Mouse (Mus musculus): ENCODE measurements around the gene Pycr1. TPM values are rescaled to one million over a fixed set of nuclear protein-coding genes. Genes with fewer than 3 reads are reported as not detected.
"Not testable (repeated sequence)": the region's sequence is repeated elsewhere in the genome, so short reads cannot be mapped to it uniquely, and the experiment has no call there.

The Pycr1 gene
- 10 to 100 TPM; 27.6 to 29.0 TPM for total RNA-seq (2021)
- long read RNA-seq, experiment 1, transcript Pycr1-201 (8 exons, 1,861 nt): major isoform, 21 of 63 reads
- long read RNA-seq, experiment 1, partial matches to known transcripts: 14 of 63 reads
- long read RNA-seq, experiment 1, other reads (novel, unspliced or antisense): 25 of 63 reads
- long read RNA-seq, experiment 2, transcript Pycr1-201 (8 exons, 1,861 nt): major isoform, 29 of 68 reads
- long read RNA-seq, experiment 2, partial matches to known transcripts: 20 of 68 reads
- long read RNA-seq, experiment 2, other reads (novel, unspliced or antisense): 17 of 68 reads

DNA sequence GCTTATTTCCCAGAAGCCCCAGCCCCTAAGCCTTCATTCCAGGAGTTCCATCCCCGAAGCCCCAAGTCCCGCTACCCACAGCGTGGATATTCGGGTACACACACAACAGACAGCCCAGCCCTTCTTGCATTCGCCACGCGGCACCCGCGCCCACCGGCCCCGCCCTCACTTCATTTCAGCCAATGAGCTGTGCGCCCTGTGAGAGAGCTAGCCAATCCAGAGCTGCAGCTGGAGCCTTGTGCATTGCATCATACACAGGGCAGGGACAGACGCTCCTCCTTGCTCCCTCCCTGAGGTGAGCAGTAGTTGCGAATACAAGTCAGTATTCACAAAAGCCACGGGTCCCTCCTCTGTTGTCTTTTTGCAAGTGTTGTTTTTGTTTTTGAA is at the start of gene Pycr1:
Gene Pycr1 (minus strand): TSS at position 169 of the 387 bp plus-strand sequence.
- peak; percentile 85 to 93 for DNase-seq (ENCODE audit: low spot score in 2 of 2)

DNA sequence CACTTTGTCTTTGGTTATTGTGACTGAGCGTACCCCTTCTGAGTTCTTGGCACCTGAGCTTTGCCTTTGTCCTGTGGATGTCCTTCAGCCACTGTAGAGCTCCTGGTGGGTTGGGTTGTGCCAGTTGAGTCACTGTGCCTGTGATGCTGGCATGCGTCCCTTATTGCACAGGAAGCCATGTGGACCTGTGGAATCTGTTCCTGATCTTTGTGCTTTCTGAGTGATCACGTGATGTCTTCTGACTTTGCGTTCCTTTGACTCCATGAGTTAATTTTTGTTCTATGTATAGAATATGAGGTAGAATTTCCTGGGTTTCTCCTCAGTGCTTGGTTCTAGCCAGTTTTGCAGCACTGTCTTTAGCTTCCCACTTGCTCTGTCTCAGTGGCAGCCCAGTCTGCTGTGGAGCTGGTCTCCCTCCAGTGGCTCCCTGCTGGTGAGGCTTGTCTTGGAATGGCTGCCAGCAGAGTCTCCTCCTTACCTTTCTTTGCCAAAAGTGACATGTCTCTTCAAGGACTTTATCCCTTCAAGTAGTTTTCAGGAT is 49.0 kb upstream of the Pycr1 start:
- no peak for DNase-seq (ENCODE audit: low spot score in 2 of 2)

DNA sequence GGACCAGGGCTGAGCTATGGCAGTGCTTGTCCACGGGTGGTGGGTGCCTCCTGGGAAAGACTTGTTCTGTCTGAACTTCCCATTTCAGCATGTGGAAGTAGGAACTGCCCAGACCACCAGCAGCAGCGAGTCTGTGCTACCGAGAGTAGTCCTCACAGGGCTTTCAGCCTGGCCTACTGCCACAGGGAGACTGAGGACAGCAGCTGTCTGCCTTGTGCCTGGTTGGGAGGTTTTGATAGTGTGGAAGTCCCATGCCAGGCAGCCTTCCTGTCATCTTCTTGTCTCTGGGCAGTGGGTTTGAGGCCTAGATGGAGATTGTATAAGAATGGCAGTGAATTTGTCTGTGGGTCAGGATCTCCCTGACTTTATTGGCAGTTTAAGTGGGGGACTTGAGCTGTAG is 45.8 kb upstream of the Pycr1 start:
- DNase-seq (ENCODE audit: low spot score in 2 of 2): no peak

DNA sequence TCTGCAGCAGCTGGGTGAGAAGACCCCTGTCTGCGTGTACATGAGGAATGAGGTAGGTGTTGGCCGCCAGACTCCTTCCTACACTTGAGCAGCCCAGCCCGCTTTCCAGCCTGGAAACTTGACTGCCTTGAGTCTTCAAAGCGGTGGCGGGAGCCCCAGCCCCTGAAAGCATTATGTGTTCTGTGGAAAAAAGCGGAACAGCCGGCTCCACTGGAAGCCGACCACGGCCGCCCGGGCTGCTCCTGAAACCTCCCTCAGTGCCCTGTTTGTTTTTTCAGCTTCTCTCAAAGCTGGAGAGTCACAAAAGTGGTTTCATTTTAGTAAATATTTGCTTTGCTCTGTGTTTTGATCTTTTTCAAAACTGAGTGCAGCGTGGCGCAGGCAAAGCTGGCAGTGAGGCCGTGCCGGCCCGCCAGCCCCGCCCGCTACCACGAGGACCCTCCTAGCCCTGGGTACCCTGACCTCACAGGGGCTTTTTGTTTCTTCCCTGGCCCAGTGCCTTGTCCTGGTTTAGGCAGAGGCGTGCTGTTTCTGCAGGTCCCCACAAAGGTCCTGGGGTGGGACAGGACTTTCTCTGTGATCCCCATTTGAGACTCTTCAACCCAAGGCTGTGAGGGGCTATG is 43.2 kb upstream of the Pycr1 start:
- no peak for DNase-seq (ENCODE audit: low spot score in 2 of 2)

DNA sequence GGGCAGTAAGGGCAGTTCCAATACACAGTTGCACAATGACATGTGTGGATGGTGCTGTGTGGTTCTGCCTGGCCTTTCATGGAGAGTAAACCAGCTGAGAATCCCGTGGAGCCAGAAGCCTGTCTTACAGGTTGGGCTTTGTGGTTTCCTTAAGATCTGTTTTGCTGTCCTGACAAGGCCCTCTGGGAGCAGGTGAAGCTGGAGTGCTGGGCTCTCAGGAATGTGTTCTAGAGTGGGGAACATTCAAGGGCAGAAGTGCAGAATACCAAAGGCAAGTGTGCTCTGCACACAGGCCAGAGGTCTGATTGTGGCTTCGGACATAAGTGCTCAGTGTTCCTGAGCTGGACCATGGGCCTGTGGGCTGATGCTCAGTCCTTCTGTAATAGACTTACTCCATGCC is 41.1 kb upstream of the Pycr1 start:
- DNase-seq (ENCODE audit: low spot score in 2 of 2): no peak

DNA sequence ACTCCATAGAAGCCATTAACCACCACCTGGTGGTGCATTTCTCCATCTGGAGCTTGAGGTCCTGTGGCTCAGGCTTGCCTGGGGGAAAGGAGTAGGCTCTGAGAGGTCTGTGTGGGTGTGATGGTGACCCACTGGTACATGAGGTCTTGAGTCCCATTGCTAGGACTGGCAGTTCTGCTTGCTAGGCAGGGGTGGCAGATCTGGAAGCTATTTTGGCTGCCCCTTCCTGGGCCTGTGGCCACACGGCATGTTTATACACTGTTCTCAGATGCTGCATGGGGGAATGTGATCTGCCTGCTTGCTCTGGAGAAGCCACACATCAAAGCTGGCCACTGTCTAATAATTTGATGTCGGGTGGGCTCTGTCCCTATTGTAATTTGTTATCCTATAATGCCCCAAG is 40.5 kb upstream of the Pycr1 start:
- DNase-seq (ENCODE audit: low spot score in 2 of 2): no peak

DNA sequence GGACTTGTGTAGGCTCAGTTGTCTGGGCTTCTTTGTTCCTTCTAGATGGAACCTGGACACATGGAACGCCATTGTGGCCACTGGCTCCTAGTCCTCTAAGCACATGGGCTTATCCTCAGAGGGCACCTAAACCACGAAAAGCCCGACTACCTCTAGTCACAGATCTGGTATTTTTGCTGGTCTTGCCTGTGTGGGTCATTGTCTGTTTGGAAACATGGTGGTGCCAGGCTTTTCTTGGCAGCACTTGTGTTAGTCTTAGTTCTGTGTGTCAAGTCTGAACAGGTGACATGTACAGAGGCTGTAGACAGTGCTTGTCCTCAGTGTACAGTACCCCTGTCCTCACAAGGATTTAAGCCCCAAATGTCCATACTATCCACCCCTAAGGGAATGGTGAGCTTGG is 40.0 kb upstream of the Pycr1 start:
- DNase-seq (ENCODE audit: low spot score in 2 of 2): no peak

DNA sequence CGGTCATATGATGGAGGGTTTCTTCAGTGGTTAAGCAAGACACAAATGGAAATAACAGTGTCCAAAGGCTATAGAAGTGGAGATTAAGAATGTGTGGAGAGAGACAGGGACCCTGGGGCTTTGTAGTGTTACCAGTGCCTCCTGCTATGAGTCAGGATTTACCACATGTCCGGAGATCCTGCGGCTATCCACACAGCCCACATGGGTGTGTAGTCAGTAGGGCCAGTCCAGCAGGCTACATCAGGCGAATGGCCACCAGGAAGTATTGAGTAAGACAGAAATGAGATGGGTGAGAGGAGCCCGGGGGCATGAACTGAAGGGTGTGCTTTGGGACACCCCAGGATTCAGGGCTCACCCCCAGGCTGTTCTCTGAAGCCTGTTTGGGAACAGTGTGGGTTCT is 39.1 kb upstream of the Pycr1 start:
- no peak for DNase-seq (ENCODE audit: low spot score in 2 of 2)

DNA sequence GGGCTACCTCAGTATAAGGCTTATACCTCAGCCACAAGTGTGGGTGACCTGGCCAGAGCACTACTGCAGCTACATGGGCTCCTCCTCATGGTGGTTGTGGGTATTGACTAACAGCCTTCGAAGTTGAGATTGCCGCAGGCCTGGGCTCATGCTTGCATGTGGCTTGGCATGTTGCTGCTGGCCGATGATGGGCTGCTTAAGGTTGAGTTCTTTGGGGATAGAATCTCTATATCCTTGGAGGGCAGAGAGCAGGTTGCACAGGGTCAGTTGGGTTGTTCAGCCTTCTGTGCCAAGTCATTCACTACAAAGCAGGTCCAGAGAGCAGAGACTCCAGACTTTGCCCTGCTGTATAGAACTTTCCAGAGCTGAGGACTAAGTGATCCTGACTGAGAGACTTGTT is 36.3 kb upstream of the Pycr1 start:
- DNase-seq (ENCODE audit: low spot score in 2 of 2): no peak

DNA sequence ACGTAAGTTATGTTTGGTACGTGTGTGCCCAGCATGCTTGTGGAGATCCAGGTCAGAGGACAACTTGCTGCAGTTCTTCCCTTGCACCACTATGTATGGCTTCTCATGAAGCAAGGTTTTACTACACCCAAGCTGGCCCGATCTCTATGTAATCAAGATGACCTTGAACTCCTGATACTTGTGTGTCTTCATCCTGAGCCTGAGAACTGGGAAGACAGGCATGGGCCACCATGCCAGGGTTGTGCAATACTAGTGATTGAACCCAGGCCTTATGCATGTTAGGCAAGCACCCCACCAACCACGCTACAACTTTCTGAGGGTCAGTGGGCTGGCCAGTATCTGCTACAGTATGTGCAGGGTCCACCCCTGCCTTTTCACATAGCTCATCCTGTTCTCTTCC is 33.4 kb upstream of the Pycr1 start:
- no peak for DNase-seq (ENCODE audit: low spot score in 2 of 2)

DNA sequence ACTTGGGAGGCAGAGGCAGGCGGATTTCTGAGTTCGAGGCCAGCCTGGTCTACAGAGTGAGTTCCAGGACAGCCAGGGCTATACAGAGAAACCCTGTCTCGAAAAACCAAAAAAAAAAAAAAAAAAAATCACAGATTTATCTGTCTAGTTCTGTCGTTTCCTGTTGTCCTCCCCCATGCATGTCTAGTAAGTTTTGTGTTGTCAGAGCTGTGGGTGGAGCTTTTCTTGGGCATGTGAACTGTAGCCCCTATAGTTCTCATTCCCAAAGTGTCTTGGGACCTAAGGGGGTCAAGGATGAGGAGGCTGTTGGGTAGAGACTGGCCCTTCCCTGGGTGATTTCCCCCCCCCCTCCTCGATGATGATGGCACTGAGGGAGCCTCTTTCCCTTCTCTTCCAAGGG is 32.3 kb upstream of the Pycr1 start:
- not testable (repeated sequence) for DNase-seq (ENCODE audit: low spot score in 2 of 2)

DNA sequence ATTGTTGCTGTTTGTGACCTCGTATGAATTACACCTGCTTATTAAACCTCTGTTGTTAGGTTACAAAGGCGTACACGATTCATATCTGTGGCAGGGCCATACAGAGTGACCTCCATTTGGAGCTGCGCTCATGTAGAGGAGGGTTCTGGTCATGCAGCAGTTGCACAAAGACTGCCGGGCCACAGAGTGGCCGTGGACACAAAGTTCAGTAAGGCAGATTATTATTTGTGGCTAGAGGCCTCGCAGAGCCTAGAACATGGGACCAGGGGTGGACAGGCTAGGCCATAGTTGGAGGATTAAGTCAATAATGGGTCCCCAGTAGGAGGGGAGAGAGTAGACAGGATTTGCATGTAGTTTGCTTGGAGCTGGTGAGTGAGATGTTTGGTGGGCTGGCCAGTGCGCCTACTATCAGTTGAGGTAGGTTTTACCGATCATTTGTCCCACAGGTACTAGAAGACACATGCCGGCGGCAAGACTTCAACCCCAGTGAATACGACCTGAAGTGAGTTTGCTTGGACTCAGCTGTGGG is 30.1 kb upstream of the Pycr1 start:
- no peak for DNase-seq (ENCODE audit: low spot score in 2 of 2)

DNA sequence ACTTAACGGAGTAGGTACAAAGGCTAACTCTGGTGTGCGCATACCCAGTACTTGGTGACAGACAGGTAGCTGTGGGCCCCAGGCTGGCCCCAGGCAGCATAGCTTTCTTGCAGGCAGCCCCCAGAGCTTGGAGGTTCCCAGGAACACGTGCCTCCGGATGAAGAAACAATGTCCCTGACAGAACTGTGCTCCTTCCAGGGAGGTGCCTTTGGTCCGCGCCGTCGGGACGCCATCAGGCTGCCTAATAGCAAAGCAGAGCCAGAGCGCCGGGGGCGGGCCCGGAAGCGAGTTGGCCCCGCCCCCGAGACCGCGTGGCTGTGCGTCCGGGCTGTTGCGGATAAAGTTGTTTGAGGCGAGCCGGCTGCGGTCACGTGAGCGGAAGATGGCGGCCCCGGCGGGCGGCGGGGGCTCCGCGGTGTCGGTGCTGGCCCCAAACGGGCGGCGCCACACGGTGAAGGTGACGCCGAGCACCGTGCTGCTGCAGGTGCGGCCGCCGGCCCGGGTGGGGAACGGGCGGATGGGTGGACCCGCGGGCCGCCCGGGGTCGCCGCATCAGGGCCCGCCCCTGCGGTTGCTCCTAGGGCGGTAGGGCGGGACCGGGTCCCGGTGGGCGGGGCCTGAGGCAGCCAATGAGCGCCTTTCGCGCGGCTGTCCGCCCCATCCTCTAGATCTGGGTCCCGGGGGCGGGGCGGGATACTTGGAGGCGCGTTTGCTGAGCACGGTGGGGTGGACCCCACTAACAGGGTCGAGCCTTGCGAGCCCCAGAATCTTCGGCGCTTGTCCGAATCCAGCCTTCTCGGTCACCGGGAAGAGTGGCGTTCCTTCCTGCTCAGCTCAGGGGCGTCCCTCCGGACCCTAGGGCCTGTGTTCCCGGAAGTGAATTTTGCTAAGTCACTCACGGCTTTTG is 29.4 kb upstream of the Pycr1 start, which contains the start of gene Aspscr1:
Gene Aspscr1 (plus strand): TSS at position 287 of the 907 bp plus-strand sequence.
- peak; percentile 97 to 99 for DNase-seq (ENCODE audit: low spot score in 2 of 2)

DNA sequence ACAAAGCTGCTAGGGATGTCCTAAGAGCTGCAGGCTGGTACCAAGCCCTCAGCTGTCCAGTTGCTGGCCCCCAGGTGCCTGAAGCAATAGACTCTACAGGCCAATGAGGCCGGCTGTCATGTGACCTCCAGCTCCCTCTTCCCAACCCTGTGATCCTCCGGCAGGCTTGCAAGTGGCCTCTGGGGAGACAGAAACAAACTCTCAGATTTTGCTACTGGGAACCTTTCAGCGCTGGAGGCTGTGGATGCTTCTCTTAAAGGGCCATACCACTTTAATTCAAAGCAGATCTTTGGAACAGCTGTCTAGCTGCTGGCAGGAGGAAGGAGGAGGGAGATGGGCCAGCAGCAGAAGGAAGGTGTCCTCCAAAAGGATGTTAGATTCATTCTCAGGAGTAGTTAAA is 23.0 kb upstream of the Pycr1 start:
- no peak for DNase-seq (ENCODE audit: low spot score in 2 of 2)

DNA sequence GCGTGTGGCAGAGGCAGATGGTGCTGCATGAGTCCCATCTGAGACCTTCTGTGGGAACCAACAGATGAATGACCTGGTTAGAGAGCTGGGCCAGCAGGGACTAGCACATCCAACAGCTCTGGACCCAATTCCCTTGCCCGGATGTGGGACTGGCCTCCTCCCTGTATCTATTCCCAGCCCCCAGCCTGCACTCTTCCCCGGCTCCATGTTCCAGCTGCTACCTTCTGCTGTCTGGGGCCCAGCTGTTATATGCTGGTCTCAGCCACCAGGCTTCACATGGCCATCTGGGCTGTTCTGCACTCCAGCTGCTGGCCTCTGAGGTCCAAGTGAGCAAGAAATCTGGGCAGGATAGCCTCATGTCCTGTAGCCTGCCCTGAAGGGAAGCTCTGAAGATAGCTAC is 21.8 kb upstream of the Pycr1 start:
- no peak for DNase-seq (ENCODE audit: low spot score in 2 of 2)

DNA sequence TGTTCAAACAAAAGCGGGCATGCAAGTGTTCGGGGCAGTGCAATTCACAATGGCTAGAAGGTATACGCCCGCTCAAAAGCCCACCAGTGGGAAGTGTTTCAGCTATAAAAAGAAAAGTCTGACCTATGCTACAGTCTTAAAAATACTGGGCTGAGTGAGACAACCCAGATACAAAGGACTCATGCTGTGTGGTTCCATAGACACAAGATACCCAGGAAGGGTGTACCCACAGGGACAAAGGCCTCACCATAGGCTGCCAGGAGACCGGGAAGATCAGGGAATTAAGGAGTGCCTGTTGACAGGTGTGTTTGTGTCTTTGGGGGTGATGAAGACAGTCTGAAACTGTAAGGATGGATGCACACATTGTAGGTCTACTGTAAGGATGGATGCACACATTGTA is 20.1 kb upstream of the Pycr1 start:
- no peak for DNase-seq (ENCODE audit: low spot score in 2 of 2)

DNA sequence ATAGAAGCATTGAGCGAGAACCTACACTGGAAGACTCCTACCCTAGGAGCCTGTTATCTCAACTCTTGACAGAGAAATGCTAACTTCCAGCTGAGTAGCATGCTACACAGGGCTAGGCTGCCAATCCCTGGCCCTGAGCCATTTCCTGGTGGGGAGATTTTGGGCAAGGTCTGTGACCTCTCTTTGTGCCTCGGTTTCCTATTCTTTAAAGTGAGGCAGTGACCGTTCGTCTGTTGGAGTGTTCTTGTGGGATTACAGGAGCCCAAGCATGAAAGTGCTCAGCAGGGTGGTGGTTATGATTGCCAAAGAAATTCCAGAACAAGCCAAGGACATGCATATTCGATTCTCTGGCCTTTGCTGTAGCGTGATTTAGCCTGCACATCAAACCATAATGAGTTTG is 19.2 kb upstream of the Pycr1 start:
- DNase-seq (ENCODE audit: low spot score in 2 of 2): no peak

DNA sequence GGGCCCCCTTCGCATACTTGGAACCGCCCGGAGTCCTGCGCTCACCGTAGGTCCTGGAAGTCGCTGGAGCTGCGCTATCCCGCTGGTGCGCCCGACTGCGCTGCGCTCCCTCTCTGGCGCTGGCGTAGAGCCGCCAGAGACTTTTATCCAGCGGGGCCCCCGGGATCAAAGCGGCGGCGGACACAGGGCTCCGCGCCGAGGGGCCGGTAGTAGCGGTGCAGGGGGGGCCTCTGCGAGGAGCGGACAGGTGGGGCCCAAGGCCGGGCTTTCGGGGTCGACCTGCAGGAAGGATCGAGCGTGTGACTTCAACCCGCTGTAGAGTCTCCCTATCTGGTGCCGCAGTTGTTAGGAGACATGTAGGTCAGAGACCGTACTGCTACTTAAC is 17.5 kb upstream of the Pycr1 start, which contains the start of gene Notum:
Gene Notum (minus strand): TSS at position 100 of the 385 bp plus-strand sequence.
- DNase-seq (ENCODE audit: low spot score in 2 of 2): no peak

DNA sequence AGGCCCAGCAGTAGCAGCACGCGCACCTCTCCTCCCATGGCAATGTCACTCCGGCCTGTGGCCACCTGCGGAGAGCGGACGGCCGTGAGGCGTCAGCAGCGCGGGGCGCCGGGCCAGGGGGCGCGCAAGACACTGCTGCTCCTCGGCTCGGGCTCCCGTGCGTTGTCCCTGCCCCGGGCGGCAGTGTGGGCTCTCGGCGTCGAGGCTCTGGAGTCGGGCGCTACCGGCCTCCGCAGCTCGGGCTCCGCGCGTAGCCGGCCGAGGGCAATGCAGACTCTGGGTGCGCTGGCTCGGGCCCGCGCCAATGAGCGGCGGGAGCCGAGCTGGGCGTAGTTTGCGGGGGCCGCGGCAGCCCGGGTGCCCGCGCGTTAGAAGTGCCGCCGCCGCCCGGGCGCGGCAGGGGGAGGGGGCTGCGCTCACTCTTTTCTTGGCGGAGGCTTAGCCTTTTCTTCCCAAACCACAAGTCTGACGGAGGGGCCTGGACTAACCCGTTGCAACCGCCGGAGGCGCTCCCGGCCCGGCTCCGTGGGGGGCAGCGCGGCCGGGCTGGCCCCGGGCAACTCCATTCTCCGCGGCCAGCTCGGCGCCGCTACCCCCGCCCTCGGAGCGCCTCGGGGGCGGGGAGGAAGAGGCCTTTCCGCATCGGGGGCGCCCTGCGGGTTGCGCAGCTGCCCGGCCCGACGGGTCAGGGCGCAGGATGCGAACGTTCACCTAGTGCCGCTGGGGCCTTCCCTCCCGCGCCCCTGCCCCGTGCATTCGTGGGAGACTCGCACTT is 16.9 kb upstream of the Pycr1 start:
- DNase-seq (ENCODE audit: low spot score in 2 of 2): no peak

DNA sequence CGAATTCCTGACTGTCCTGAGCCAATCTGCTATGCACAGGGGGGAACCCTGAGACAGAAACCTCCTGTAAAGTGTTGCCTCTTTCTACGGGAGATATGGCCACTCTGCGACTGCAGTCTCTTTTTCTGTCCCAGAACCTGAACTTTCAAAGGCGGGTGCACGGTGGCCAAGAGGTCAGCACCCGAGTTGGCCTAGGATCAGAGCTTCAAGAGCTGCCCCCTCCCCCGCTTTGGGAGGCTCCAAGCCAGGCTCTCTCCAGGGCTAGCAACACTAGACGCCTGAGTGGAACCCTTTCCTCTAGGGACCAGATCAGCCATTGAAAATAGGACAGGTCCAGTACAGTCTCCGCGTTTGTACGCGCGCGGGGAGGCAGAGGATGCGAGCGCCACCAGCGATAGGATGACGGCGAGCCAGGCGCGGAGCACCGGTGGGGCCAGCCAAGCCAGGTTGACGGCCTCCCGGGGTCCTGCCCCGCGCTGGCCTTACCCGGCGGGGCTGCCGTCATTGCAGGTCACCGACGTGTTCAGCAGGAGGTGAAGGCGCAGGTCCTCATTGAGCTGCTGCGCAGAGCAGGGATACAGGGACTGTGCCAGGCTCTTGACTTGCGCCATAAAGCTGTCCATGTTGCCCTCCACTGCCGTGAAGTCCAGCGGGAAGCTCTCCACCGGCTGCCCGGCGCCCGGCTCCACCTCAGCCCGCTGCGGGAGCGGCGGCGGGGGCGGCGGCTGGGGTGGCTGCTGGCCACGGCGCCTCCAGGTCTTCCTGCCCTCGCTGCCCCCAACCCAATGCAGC is 16.1 kb upstream of the Pycr1 start:
- DNase-seq (ENCODE audit: low spot score in 2 of 2): no peak
